Mouse (Mus musculus) CH12.LX (cell line): ENCODE measurements around the gene Fam120a. TPM values are rescaled to one million over a fixed set of nuclear protein-coding genes. Genes with fewer than 3 reads are reported as not detected.

Source experiments
- DNase-seq: peaks from one replicate; pipeline ENCODE4 v3.0.0-alpha.2; 2013; ENCODE audit errors: extremely low read depth
- H3K27ac ChIP-seq: 2 replicates; pipeline ENCODE4 v1.5.1; 2012; ENCODE audit warnings: low read depth, mild to moderate bottlenecking, control low read depth, moderate library complexity; ENCODE audit not compliant: insufficient read depth
- H3K27me3 ChIP-seq: replicated peaks from 2 replicates; pipeline ENCODE3; 2012; ENCODE audit warnings: inconsistent platforms
- H3K36me3 ChIP-seq, 2 experiments: replicated peaks in 1 of 2; 2 replicates each; pipeline versions ENCODE3 to v1.6.1; 2012; ENCODE audit warnings: inconsistent platforms in 1 of 2, low read length in 1 of 2, mild to moderate bottlenecking in 1 of 2, mixed read lengths in 1 of 2, moderate library complexity in 1 of 2; ENCODE audit not compliant: control insufficient read depth in 1 of 2, insufficient read depth in 1 of 2
- H3K4me1 ChIP-seq, 2 experiments: 2 replicates each; pipeline ENCODE4 v1.6.1; 2012; ENCODE audit warnings: inconsistent platforms in 1 of 2, moderate library complexity in 1 of 2; ENCODE audit not compliant: insufficient read depth in 2 of 2, control insufficient read depth in 1 of 2
- H3K4me2 ChIP-seq: 2 replicates; pipeline ENCODE4 v1.6.1; 2012; ENCODE audit warnings: low read depth, mild to moderate bottlenecking, control low read depth; ENCODE audit not compliant: poor library complexity, insufficient read depth, severe bottlenecking
- H3K4me3 ChIP-seq, 3 experiments: fragments of 150-350 bp in 1 of 3; sonication (generic) in 1 of 3; replicated peaks in 1 of 3; 2 replicates each; pipeline versions ENCODE3 to v1.5.1; 2011 to 2012; ENCODE audit warnings: low read depth in 2 of 3, low read length in 2 of 3, mild to moderate bottlenecking in 2 of 3, moderate library complexity in 2 of 3, control low read depth in 1 of 3, improper control_type of control experiment in 1 of 3, inconsistent platforms in 1 of 3, mixed read lengths in 1 of 3; ENCODE audit not compliant: poor library complexity in 1 of 3
- H3K79me2 ChIP-seq: replicated peaks from 2 replicates; pipeline ENCODE4 v1.6.1; 2012; ENCODE audit warnings: mild to moderate bottlenecking, moderate library complexity; ENCODE audit not compliant: control insufficient read depth, poor library complexity, insufficient read depth, severe bottlenecking; ENCODE audit errors: extremely low read depth
- H3K9ac ChIP-seq: 2 replicates; pipeline ENCODE4 v1.6.1; 2012; ENCODE audit warnings: low read depth, mild to moderate bottlenecking, control low read depth, moderate library complexity; ENCODE audit not compliant: insufficient read depth
- H3K9me3 ChIP-seq: replicated peaks from 2 replicates; pipeline ENCODE3; 2012; ENCODE audit warnings: low read length, inconsistent platforms, mixed read lengths
- CHD1 ChIP-seq: IDR thresholded peaks from 2 replicates; pipeline ENCODE4 v1.6.1; 2012; ENCODE audit warnings: low read depth, low read length, improper control_type of control experiment, inconsistent platforms
- CHD2 ChIP-seq: IDR thresholded peaks from 2 replicates; pipeline ENCODE4 v1.6.1; 2011; ENCODE audit warnings: low read length, improper control_type of control experiment
- CTCF ChIP-seq, 2 experiments: IDR thresholded peaks in 1 of 2; conservative IDR thresholded peaks in 1 of 2; 2 replicates each; pipeline ENCODE4 v1.5.1; 2011 to 2012; ENCODE audit warnings: low read depth in 2 of 2, low read length in 2 of 2, improper control_type of control experiment in 1 of 2, inconsistent platforms in 1 of 2, mild to moderate bottlenecking in 1 of 2, moderate library complexity in 1 of 2
- ELF1 ChIP-seq: IDR thresholded peaks from 2 replicates; pipeline ENCODE4 v1.6.1; 2014; ENCODE audit warnings: low read depth, mild to moderate bottlenecking, inconsistent platforms, low read length, improper control_type of control experiment
- ETS1 ChIP-seq: conservative IDR thresholded peaks from 2 replicates; pipeline ENCODE4 v1.6.1; 2012; ENCODE audit warnings: low read depth, mild to moderate bottlenecking, inconsistent platforms, low read length, improper control_type of control experiment, moderate library complexity
- JUND ChIP-seq: conservative IDR thresholded peaks from 2 replicates; pipeline ENCODE4 v1.6.1; 2011; ENCODE audit warnings: low read depth, low read length, improper control_type of control experiment
- KAT2A ChIP-seq: IDR thresholded peaks from 2 replicates; pipeline ENCODE4 v1.6.1; 2012; ENCODE audit warnings: low read length, improper control_type of control experiment, inconsistent platforms; ENCODE audit not compliant: insufficient replicate concordance
- MAFK ChIP-seq: IDR thresholded peaks from 2 replicates; pipeline ENCODE4 v1.6.1; 2011; ENCODE audit warnings: low read length, improper control_type of control experiment; ENCODE audit not compliant: insufficient replicate concordance
- MXI1 ChIP-seq: IDR thresholded peaks from 2 replicates; pipeline ENCODE4 v1.6.1; 2011; ENCODE audit warnings: mild to moderate bottlenecking, low read depth, low read length, improper control_type of control experiment
- NELFE ChIP-seq: IDR thresholded peaks from 2 replicates; pipeline ENCODE4 v1.6.1; 2011; ENCODE audit warnings: low read depth, low read length, improper control_type of control experiment
- NRF1 ChIP-seq: IDR thresholded peaks from 2 replicates; pipeline ENCODE4 v1.6.1; 2014; ENCODE audit warnings: low read depth, mild to moderate bottlenecking, inconsistent platforms, low read length, improper control_type of control experiment, moderate library complexity
- RAD21 ChIP-seq: IDR thresholded peaks from 2 replicates; pipeline ENCODE4 v1.6.1; 2011; ENCODE audit warnings: low read depth, mild to moderate bottlenecking, low read length, improper control_type of control experiment, moderate library complexity
- SMC3 ChIP-seq: IDR thresholded peaks from 2 replicates; pipeline ENCODE4 v1.6.1; 2011; ENCODE audit warnings: low read depth, low read length, improper control_type of control experiment
- dilution Hi-C: fragments of 300-500 bp; cut with MboI; formaldehyde crosslinking; loops from 2 replicates; pipeline ENCODE4 v1.14.3; 2020; ENCODE audit warnings: low sequenced_read_pairs; ENCODE audit not compliant: extremely low pct_unique_long_range_greater_than_20kb, extremely low pct_ligation_motif_present
- in situ Hi-C: fragments of 300-500 bp; cut with MboI; formaldehyde crosslinking; loops from 3 replicates; pipeline ENCODE4 v1.14.3; 2019; ENCODE audit warnings: low sequenced_read_pairs, low pct_ligation_motif_present, low pct_unique_long_range_greater_than_20kb, mixed read lengths
- polyA plus RNA-seq: library from polyadenylated mRNA; unstranded; fragments of >175 nt; gene quantifications from 2 replicates; pipeline ENCODE4 v1.2.1, GENCODE M21; 2012; ENCODE audit warnings: low read depth; ENCODE audit not compliant: insufficient read length
- total RNA-seq, 2 experiments: library from RNA; depleted of rRNA; stranded (reverse); fragments of 300-350 nt in 1 of 2; fragments of >200 nt in 1 of 2; gene quantifications; 2 replicates each; pipeline ENCODE4 v1.2.3; 2012 to 2014

Fam120a gene
- total and polyA plus RNA-seq, 3 experiments = 70.0 to 122 (median 82.6) TPM

DNA sequence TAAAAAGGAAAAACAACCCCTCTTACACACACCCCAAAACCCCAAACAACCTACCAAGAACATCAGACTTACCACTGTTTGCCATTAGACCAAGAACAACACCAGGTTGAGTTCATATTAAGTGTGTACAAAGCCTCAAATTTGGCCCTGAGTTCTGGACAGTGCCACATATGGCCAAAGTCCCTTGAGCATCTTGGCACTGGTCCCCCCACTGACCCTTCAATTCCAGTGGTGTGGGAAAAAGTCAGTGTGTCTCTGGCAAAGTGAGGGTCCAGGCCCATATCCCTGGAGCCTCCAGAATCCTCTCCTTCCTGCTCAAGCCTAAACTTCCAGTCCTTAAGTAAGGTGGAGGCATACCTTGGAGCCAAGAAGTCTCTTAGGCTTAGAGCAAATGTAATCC, 90.0 kb downstream of the Fam120a start:
- H3K4me3 ChIP-seq = peak overlapping the region; percentile 42 to 58 (median 54)
- H3K79me2 ChIP-seq = no peaks in the 10 kb centered on the region
- peak overlapping the region; percentile 72 for H3K4me2 ChIP-seq
- no peaks in the 10 kb centered on the region for H3K27me3 ChIP-seq
- no peak overlapping the region for H3K27ac ChIP-seq
- H3K9ac ChIP-seq = peak overlapping the region; percentile 90
- TF ChIP-seq NRF1 (no peak), CHD2 (no peak), MAFK (no peak), RAD21 (no peak), SMC3 (no peak), CTCF (conservative IDR thresholded peaks at IDR 0.05 in 1 of 2, IDR thresholded peaks at IDR 0.05 in 1 of 2; ENCODE audit: low read depth in 2 of 2, low read length in 2 of 2) (no peak), KAT2A (no peak), MXI1 (no peak), JUND (no peak)
- TF ChIP-seq, all 38 proteins: peak for 0
- in situ Hi-C loops (loop anchor here (10.0 kb wide), 1 partner anchor 117 kb away; no protein-coding TSS in a partner anchor), dilution Hi-C loops (no loop called here)
- Histone ChIP-seq H3K9me3 (no peaks in the 10 kb centered on the region), H3K36me3 (peaks cover 18 to 33% of the 10 kb centered on the region in 2 experiments), H3K4me1 (peaks cover 3 to 24% of the 10 kb centered on the region in 2 experiments; a peak in 3 of 4 replicates)
- no peak for DNase-seq

- peaks cover 14 to 44% of the 10 kb centered on the region in 2 experiments for H3K4me1 ChIP-seq
- no peak for DNase-seq
- H3K4me2 ChIP-seq = no peak overlapping the region
- no peak overlapping the region for H3K27ac ChIP-seq
- H3K36me3 ChIP-seq = peaks cover 0 to 8% of the 10 kb centered on the region in 2 experiments
- dilution Hi-C loops (no loop called here), in situ Hi-C loops (loop anchor here (5.0 to 25.0 kb wide), 3 partner anchors 95 to 315 kb away; partner anchors contain the start of genes Fam120a and Ninj1)
- H3K27me3 ChIP-seq = no peaks in the 10 kb centered on the region
- no peaks in the 10 kb centered on the region for H3K9me3 ChIP-seq
- TF ChIP-seq ETS1 (no peak), KAT2A (no peak), NELFE (no peak), ELF1 (no peak), CHD1 (no peak), SMC3 (no peak), JUND (no peak)
- peaks cover 4% of the 10 kb centered on the region; the same call in 1 of the 2 replicates for H3K79me2 ChIP-seq
- H3K9ac ChIP-seq = no peak overlapping the region
- H3K4me3 ChIP-seq = no peak overlapping the region
These were observed 95.1 kb downstream of the Fam120a start for GRCm38 (mm10) chr13:48872726-48873125.
